Mouse (Mus musculus): Measurements from ENCODE around the gene Csrp3. TPM values are rescaled to one million over a fixed set of nuclear protein-coding genes. Genes with fewer than 3 reads are reported as not detected.
A peak's percentile ranks its signal among the peaks of the same experiment; 100 is the strongest.

Csrp3 gene
- polyA plus RNA-seq, 1 experiment from 2014 or later: 1.4 TPM

DNA sequence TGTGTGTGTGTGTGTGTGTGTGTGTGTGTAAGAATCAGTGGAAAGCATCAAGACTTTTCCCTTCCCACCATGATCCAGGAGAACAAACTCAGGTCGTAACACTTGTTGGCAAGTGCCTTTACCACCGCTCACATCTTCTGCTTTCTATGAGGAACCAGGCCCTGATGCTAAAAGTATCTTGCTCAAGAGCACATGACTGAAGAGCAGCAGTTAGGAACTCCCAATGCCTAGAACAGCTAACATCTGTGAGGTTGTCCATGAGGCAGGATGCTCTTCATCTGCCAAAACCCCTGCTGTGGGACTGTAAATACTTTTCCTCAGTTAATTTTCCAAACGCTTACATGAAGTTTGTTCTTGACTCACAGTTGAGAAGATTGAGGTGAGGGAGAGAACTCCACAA lies 59.5 kb downstream of the Csrp3 start:
- no peaks in the 10 kb centered on the region for H3K9me3 ChIP-seq (ENCODE audit: control insufficient read depth, low read length)
- no peaks in the 10 kb centered on the region for H3K4me1 ChIP-seq (ENCODE audit: control insufficient read depth, insufficient read depth, low read length)
- H3K9ac ChIP-seq (ENCODE audit: low read length): no peak overlapping the region
- no peak overlapping the region for H3K4me3 ChIP-seq (ENCODE audit: low read depth, low read length)
- H3K27me3 ChIP-seq (ENCODE audit: control insufficient read depth, insufficient read depth, low read length): no peaks in the 10 kb centered on the region
- peak overlapping the region; percentile 69 for H3K4me2 ChIP-seq (ENCODE audit: low read depth, severe bottlenecking)
- DNase-seq (ENCODE audit: low spot score) (no peak), ATAC-seq (ENCODE audit: insufficient number of reproducible peaks, low FRiP score, low TSS enrichment, low read depth) (no peak)
- H3K36me3 ChIP-seq (ENCODE audit: control insufficient read depth, insufficient read depth, low read length): no peaks in the 10 kb centered on the region
- no peak overlapping the region for H3K27ac ChIP-seq (replicated peaks; ENCODE audit: low read depth, low read length)
- WGBS: 62% methylated on average over 3 of the region's 3 CpGs

DNA sequence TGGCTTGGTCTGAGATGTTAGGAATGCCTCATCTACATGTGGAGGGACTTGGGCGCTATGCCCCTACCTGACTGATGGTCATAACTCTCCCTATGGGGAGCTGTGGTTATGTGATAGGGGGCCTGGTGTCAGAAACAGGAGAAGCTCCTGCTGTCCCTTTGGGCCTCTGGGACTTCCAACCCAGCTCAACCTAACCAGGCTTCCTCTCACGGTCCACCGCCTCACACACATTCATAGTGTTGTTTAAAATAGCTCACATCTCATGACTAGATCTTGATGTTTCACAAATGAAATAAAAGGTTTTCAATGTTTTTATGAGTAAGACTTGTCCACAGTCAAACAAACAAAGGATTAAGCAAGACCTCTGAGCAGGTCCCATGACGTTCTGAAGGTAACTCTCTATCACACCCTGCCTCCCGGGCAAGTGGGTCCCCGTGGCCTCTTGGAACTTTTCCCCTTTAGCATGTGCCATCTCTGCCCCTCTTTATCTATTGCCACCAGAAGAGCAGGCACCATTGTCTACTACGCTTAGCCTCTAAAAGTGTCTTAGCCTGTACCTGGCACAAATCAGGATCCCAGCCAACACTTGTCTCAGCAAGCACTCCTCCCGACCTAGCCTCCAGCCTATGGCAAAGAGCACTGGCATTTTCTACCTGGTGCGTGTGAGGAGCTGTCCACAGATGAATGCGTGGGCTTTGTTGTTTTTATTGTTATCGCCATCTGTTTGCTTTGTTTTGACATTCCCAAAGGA lies 62.9 kb downstream of the Csrp3 start:
- Histone ChIP-seq H3K9me3 (ENCODE audit: control insufficient read depth, low read length) (no peaks in the 10 kb centered on the region), H3K4me1 (ENCODE audit: control insufficient read depth, insufficient read depth, low read length) (no peaks in the 10 kb centered on the region), H3K36me3 (ENCODE audit: control insufficient read depth, insufficient read depth, low read length) (no peaks in the 10 kb centered on the region), H3K4me2 (ENCODE audit: low read depth, severe bottlenecking) (no peak overlapping the region), H3K27me3 (ENCODE audit: control insufficient read depth, insufficient read depth, low read length) (no peaks in the 10 kb centered on the region), H3K4me3 (ENCODE audit: low read depth, low read length) (no peak overlapping the region), H3K27ac (replicated peaks; ENCODE audit: low read depth, low read length) (no peak overlapping the region), H3K9ac (ENCODE audit: low read length) (no peak overlapping the region)
- 86% methylated on average over 11 of the region's 11 CpGs for WGBS
- DNase-seq (ENCODE audit: low spot score): no peak
- no peak for ATAC-seq (ENCODE audit: insufficient number of reproducible peaks, low FRiP score, low TSS enrichment, low read depth)

DNA sequence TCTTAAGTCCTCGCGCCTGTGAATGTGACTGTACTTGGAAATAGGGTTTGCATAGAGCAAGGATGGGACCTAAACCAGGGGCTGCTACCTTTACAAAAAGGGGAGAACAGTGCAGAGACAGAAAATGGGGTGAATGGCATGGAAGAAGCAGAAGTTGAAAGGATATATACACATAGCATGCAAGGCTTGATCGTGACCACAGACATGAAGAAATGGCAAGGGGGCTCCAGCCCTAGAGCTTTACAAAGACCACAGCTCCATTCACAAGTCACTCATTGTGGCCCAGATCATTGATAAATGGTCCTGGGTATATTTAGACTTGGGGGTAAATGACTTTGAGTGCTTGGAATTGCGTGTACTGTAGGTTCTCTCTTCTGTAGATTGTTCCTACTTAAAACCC lies 65.4 kb downstream of the Csrp3 start:
- Histone ChIP-seq H3K9ac (ENCODE audit: low read length) (no peak overlapping the region), H3K9me3 (ENCODE audit: control insufficient read depth, low read length) (no peaks in the 10 kb centered on the region), H3K4me2 (ENCODE audit: low read depth, severe bottlenecking) (no peak overlapping the region), H3K4me3 (ENCODE audit: low read depth, low read length) (no peak overlapping the region), H3K27ac (replicated peaks; ENCODE audit: low read depth, low read length) (no peak overlapping the region), H3K4me1 (ENCODE audit: control insufficient read depth, insufficient read depth, low read length) (no peaks in the 10 kb centered on the region), H3K27me3 (ENCODE audit: control insufficient read depth, insufficient read depth, low read length) (no peaks in the 10 kb centered on the region), H3K36me3 (ENCODE audit: control insufficient read depth, insufficient read depth, low read length) (no peaks in the 10 kb centered on the region)
- 88% methylated on average over 4 of the region's 4 CpGs for WGBS
- ATAC-seq (ENCODE audit: insufficient number of reproducible peaks, low FRiP score, low TSS enrichment, low read depth): no peak
- DNase-seq (ENCODE audit: low spot score): no peak

Other genes starting within 250 kb of the Csrp3 start
- not detected in 2 replicates for gene Mrgprb3, start 204.2 kb downstream of the Csrp3 start, polyA plus RNA-seq (2014; fragmentation: Nextera tagmentation; extraction: Ambion mirVana)
- 28.7 and 30.3 TPM in 2 replicates for gene Zdhhc13, start 59.0 kb downstream of the Csrp3 start, polyA plus RNA-seq (2014; fragmentation: Nextera tagmentation; extraction: Ambion mirVana)
- gene E2f8, start 33.6 kb upstream of the Csrp3 start, polyA plus RNA-seq (2014; fragmentation: Nextera tagmentation; extraction: Ambion mirVana): 14.6 and 16.5 TPM in 2 replicates
- gene Nav2, start 60.7 kb upstream of the Csrp3 start, polyA plus RNA-seq (2014; fragmentation: Nextera tagmentation; extraction: Ambion mirVana): 7.5 and 8.9 TPM in 2 replicates

All from limb, embryonic 11.5 days (tissue).